Mouse (Mus musculus): Measurements from ENCODE around the gene Usp6nl. TPM values are rescaled to one million over a fixed set of nuclear protein-coding genes. Genes with fewer than 3 reads are reported as not detected.

Usp6nl gene
- polyA plus RNA-seq, 1 experiment: 6.8 TPM

DNA sequence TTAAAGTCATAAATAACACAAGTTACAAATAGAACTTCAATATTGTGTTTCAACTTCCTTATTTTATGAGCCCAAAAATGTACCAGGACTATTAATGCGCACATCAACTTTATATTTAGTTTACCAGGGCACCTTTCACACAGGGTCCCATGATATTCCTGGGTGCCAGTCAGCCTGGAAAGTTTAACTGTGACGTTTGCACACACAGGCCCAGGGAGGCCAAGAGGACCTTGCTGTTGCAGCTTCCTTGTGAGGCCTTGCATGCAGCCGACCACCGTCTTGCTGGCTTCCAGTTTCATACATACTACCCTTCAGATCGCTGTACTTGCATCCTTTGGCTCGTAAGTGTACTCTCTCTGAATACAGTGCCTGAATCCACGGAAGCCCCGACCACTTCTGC is 8.3 kb downstream of the Usp6nl start:
- WGBS: 53% methylated on average over 8 of the region's 8 CpGs
- Histone ChIP-seq H3K36me3 (ENCODE audit: control insufficient read depth, insufficient read depth, low read length) (no peaks in the 10 kb centered on the region), H3K27ac (ENCODE audit: insufficient read depth, low read length) (peak overlapping the region; percentile 40; the same call in 1 of the 2 replicates), H3K4me1 (ENCODE audit: control insufficient read depth, insufficient read depth, insufficient read length) (peaks cover 22% of the 10 kb centered on the region), H3K27me3 (ENCODE audit: control insufficient read depth, insufficient read depth, low read length) (no peaks in the 10 kb centered on the region), H3K4me3 (ENCODE audit: extremely low read depth, insufficient read depth, insufficient read length) (no peak overlapping the region)
- no peak for DNase-seq (ENCODE audit: low read depth in 1 of 2, low spot score in 2 of 2)
- no peak for TF ChIP-seq POLR2A (IDR thresholded peaks at IDR 0.05; ENCODE audit: low read depth, low read length)
- TF ChIP-seq CTCF (IDR thresholded peaks at IDR 0.05; ENCODE audit: extremely low read depth, insufficient read depth, insufficient read length, insufficient replicate concordance): no peak

DNA sequence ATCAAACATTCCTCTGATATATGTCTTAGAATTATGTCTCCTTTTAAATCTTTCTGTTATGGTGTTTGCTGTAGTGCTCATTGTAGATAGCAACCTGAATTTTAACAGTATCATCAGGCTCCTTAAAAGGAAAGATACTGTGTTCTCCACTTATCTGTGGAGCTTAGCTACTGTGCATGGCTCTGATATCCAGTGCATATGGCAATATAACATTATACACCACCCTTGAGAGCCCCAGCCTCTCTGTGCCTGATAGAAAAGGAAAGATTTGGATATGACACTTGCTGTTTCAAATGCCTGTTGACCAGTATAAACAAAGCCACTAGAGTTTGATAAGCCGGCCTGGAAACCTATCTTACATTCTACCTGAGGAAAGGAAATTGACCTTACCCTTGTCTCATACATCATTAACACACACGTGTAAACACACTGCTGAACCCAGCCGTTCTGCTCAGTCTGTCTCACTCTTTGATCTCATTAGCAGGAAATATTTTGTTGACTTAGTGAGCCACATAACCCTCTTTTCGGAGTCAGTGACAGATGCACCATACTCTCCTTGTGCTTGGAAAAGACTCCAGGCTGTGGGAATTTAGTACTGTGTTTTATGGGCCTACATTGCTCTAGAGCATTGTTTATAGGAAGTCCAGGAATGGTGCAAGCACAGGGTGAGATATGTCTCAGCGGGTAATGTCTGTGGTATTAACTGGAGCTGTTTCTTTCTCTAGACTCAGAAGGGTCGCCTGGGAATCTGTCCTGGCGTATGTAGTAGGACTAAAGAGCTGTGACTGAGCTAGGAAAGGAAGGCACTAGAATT is 9.1 kb downstream of the Usp6nl start:
- DNase-seq (ENCODE audit: low read depth in 1 of 2, low spot score in 2 of 2): no peak
- no peak for TF ChIP-seq CTCF (IDR thresholded peaks at IDR 0.05; ENCODE audit: extremely low read depth, insufficient read depth, insufficient read length, insufficient replicate concordance)
- TF ChIP-seq POLR2A (IDR thresholded peaks at IDR 0.05; ENCODE audit: low read depth, low read length): no peak
- no peak overlapping the region for H3K27ac ChIP-seq (ENCODE audit: insufficient read depth, low read length)
- no peaks in the 10 kb centered on the region for H3K27me3 ChIP-seq (ENCODE audit: control insufficient read depth, insufficient read depth, low read length)
- no peak overlapping the region for H3K4me3 ChIP-seq (ENCODE audit: extremely low read depth, insufficient read depth, insufficient read length)
- H3K4me1 ChIP-seq (ENCODE audit: control insufficient read depth, insufficient read depth, insufficient read length): peaks cover 23% of the 10 kb centered on the region
- no peaks in the 10 kb centered on the region for H3K36me3 ChIP-seq (ENCODE audit: control insufficient read depth, insufficient read depth, low read length)
- 72% methylated on average over 7 of the region's 7 CpGs for WGBS

DNA sequence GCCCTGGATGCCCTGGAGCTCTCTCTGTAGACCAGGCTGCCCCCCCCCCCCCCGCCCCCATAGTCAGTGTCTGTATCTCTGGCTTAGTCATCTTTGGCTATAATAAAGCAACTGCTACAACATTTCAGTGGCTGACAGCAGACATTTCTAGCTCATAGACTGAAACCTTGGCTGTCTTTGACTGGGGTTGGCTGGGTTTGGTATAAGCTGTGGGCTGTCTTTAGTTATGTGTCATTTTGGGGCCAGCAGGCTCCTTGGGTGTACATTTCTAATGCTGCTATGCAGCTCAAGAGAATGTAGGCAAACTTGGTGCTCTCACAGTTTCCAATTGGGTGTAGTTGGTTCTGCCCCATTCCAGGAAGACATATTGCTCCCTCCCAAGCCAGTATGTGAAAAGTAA is 11.1 kb downstream of the Usp6nl start:
- TF ChIP-seq POLR2A (IDR thresholded peaks at IDR 0.05; ENCODE audit: low read depth, low read length) (no peak), CTCF (IDR thresholded peaks at IDR 0.05; ENCODE audit: extremely low read depth, insufficient read depth, insufficient read length, insufficient replicate concordance) (no peak)
- H3K27ac ChIP-seq (ENCODE audit: insufficient read depth, low read length): no peak overlapping the region
- H3K4me1 ChIP-seq (ENCODE audit: control insufficient read depth, insufficient read depth, insufficient read length): peaks cover 33% of the 10 kb centered on the region

GRCm38 (mm10) chr2:6334011-6334410 is 11.5 kb downstream of the Usp6nl start:
- H3K27ac ChIP-seq (ENCODE audit: insufficient read depth, low read length): no peak overlapping the region
- H3K4me3 ChIP-seq (ENCODE audit: extremely low read depth, insufficient read depth, insufficient read length): no peak overlapping the region
- DNase-seq (ENCODE audit: low read depth in 1 of 2, low spot score in 2 of 2): no peak
- no peaks in the 10 kb centered on the region for H3K36me3 ChIP-seq (ENCODE audit: control insufficient read depth, insufficient read depth, low read length)
- no peaks in the 10 kb centered on the region for H3K27me3 ChIP-seq (ENCODE audit: control insufficient read depth, insufficient read depth, low read length)
- 91% methylated on average over 6 of the region's 6 CpGs for WGBS
- TF ChIP-seq CTCF (IDR thresholded peaks at IDR 0.05; ENCODE audit: extremely low read depth, insufficient read depth, insufficient read length, insufficient replicate concordance): no peak
- no peak for TF ChIP-seq POLR2A (IDR thresholded peaks at IDR 0.05; ENCODE audit: low read depth, low read length)
- H3K4me1 ChIP-seq (ENCODE audit: control insufficient read depth, insufficient read depth, insufficient read length): peaks cover 33% of the 10 kb centered on the region

More for the DNA sequence above, 11.1 kb downstream of the Usp6nl start:
- WGBS: 88% methylated on average over 1 of the region's 1 CpGs
- DNase-seq (ENCODE audit: low read depth in 1 of 2, low spot score in 2 of 2): no peak
- no peaks in the 10 kb centered on the region for H3K36me3 ChIP-seq (ENCODE audit: control insufficient read depth, insufficient read depth, low read length)
- H3K27me3 ChIP-seq (ENCODE audit: control insufficient read depth, insufficient read depth, low read length): no peaks in the 10 kb centered on the region
- H3K4me3 ChIP-seq (ENCODE audit: extremely low read depth, insufficient read depth, insufficient read length): no peak overlapping the region

GRCm38 (mm10) chr2:6335032-6335735 is 12.7 kb downstream of the Usp6nl start:
- WGBS: 69% methylated on average over 14 of the region's 14 CpGs
- DNase-seq (ENCODE audit: low read depth in 1 of 2, low spot score in 2 of 2): no peak
- peaks cover 28% of the 10 kb centered on the region for H3K4me1 ChIP-seq (ENCODE audit: control insufficient read depth, insufficient read depth, insufficient read length)
- H3K27ac ChIP-seq (ENCODE audit: insufficient read depth, low read length): peak overlapping the region; percentile 5; the same call in 1 of the 2 replicates
- H3K27me3 ChIP-seq (ENCODE audit: control insufficient read depth, insufficient read depth, low read length): no peaks in the 10 kb centered on the region
- H3K4me3 ChIP-seq (ENCODE audit: extremely low read depth, insufficient read depth, insufficient read length): no peak overlapping the region
- TF ChIP-seq POLR2A (IDR thresholded peaks at IDR 0.05; ENCODE audit: low read depth, low read length) (no peak), CTCF (IDR thresholded peaks at IDR 0.05; ENCODE audit: extremely low read depth, insufficient read depth, insufficient read length, insufficient replicate concordance) (no peak)
- no peaks in the 10 kb centered on the region for H3K36me3 ChIP-seq (ENCODE audit: control insufficient read depth, insufficient read depth, low read length)

- no peak for DNase-seq (ENCODE audit: low read depth in 1 of 2, low spot score in 2 of 2)
- H3K4me1 ChIP-seq (ENCODE audit: control insufficient read depth, insufficient read depth, insufficient read length): peaks cover 24% of the 10 kb centered on the region
- TF ChIP-seq POLR2A (IDR thresholded peaks at IDR 0.05; ENCODE audit: low read depth, low read length): no peak
- no peak for TF ChIP-seq CTCF (IDR thresholded peaks at IDR 0.05; ENCODE audit: extremely low read depth, insufficient read depth, insufficient read length, insufficient replicate concordance)
- no peak overlapping the region for H3K4me3 ChIP-seq (ENCODE audit: extremely low read depth, insufficient read depth, insufficient read length)
- WGBS: 84% methylated on average over 1 of the region's 1 CpGs
- no peak overlapping the region for H3K27ac ChIP-seq (ENCODE audit: insufficient read depth, low read length)
- no peaks in the 10 kb centered on the region for H3K27me3 ChIP-seq (ENCODE audit: control insufficient read depth, insufficient read depth, low read length)
- H3K36me3 ChIP-seq (ENCODE audit: control insufficient read depth, insufficient read depth, low read length): no peaks in the 10 kb centered on the region
Measured at GRCm38 (mm10) chr2:6336013-6336412, 13.5 kb downstream of the Usp6nl start.

Data from spleen, adult 2 months (tissue).